Mouse (Mus musculus): ENCODE results near the gene Ngrn. TPM values are rescaled to one million over a fixed set of nuclear protein-coding genes. Genes with fewer than 3 reads are reported as not detected.

Ngrn gene
- polyA plus RNA-seq (2015; fragmentation: Nextera tagmentation; extraction: Ambion mirVana), result 49.3 and 50.8 TPM in 2 replicates

GRCm38 (mm10) chr7:80260625-80261371 is at the start of gene Ngrn:
Gene Ngrn (plus strand): TSS chr7:80261215.
- 25% methylated on average over 40 of the region's 40 CpGs for WGBS
- peak within 1 kb of the TSS; percentile 85 for H3K9ac ChIP-seq

DNA sequence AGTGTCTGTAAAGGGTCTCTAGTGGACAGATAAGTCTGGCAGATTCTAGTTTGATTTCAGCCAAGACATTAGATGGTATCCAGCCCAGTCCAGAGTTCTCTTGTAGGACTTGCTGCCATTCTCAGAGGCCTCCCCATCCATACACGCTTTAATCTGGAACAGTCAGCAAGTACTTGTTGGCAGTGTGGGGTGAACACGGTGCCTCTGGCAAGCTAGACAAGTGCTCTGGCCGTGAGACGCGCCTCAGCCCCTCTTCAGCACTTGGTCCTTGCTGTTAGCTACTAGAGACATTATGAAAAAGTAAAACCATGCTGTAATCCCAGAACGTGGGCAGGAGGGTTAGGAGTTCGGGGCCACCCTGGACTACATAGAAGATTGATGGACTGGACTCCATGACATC is 47.4 kb upstream of the Ngrn start:
- Histone ChIP-seq H3K4me2 (replicated peaks) (no peak overlapping the region), H3K4me3 (no peak overlapping the region), H3K9me3 (no peaks in the 10 kb centered on the region), H3K36me3 (peaks cover 51% of the 10 kb centered on the region), H3K4me1 (peaks cover 17% of the 10 kb centered on the region), H3K27me3 (no peaks in the 10 kb centered on the region), H3K9ac (no peak overlapping the region), H3K27ac (no peak overlapping the region)
- 89% methylated on average over 7 of the region's 7 CpGs for whole genome bisulfite sequencing
- ATAC-seq (ENCODE audit: low FRiP score, low read depth), result no peak

More at GRCm38 (mm10) chr7:80260625-80261371, at the start of gene Ngrn:
- Histone ChIP-seq H3K4me1 (peaks cover 13% of the 10 kb centered on the region), H3K27ac (peak within 1 kb of the TSS; percentile 56; the same call in 1 of the 2 replicates), H3K4me2 (replicated peaks) (peak within 1 kb of the TSS; percentile 85), H3K36me3 (peaks cover 26% of the 10 kb centered on the region), H3K27me3 (peaks cover 31% of the 10 kb centered on the region), H3K4me3 (peak within 1 kb of the TSS; percentile 89), H3K9me3 (no peaks in the 10 kb centered on the region)
- ATAC-seq (ENCODE audit: low FRiP score, low read depth), result peak; percentile 93

- no peaks in the 10 kb centered on the region for H3K9me3 ChIP-seq
- H3K4me2 ChIP-seq (replicated peaks), result no peak overlapping the region
- peaks cover 60% of the 10 kb centered on the region for H3K36me3 ChIP-seq
- H3K9ac ChIP-seq, result no peak overlapping the region
- H3K27ac ChIP-seq, result no peak overlapping the region; the same call in 1 of the 2 replicates
- WGBS, result 75% methylated on average over 8 of the region's 8 CpGs
- no peaks in the 10 kb centered on the region for H3K27me3 ChIP-seq
- H3K4me1 ChIP-seq, result peaks cover 9% of the 10 kb centered on the region; the same call in 1 of the 2 replicates
- ATAC-seq (ENCODE audit: low FRiP score, low read depth), result no peak
- H3K4me3 ChIP-seq, result no peak overlapping the region
These were observed 46.6 kb upstream of the Ngrn start for GRCm38 (mm10) chr7:80214459-80214858.

- Histone ChIP-seq H3K4me2 (replicated peaks) (no peak overlapping the region), H3K27me3 (no peaks in the 10 kb centered on the region), H3K9me3 (no peaks in the 10 kb centered on the region), H3K36me3 (peaks cover 69% of the 10 kb centered on the region), H3K9ac (peak overlapping the region; percentile 26; the same call in 1 of the 2 replicates), H3K4me3 (no peak overlapping the region), H3K4me1 (peaks cover 5% of the 10 kb centered on the region; the same call in 1 of the 2 replicates), H3K27ac (peak overlapping the region; percentile 17; the same call in 1 of the 2 replicates)
- WGBS, result 28% methylated on average over 4 of the region's 4 CpGs
- peak; percentile 73 for ATAC-seq (ENCODE audit: low FRiP score, low read depth)
These were observed 45.6 kb upstream of the Ngrn start for GRCm38 (mm10) chr7:80215398-80215797.

DNA sequence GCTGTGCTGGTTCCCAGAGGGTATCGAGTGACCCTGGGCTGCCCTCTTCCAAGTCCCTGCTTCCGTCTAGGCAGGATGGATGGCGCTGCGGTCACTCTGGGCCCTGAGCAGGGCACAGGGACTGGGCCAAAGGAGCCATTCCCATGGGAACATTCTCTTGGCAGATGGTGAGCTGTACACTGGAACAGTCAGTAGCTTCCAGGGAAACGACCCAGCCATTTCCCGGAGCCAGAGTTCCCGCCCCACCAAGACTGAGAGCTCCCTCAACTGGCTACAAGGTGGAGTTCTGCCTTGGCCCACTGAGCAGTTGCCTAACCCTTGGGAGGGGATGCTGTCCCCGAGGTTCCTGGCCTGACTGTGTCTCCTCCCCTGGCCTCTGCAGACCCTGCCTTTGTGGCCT is 44.4 kb upstream of the Ngrn start:
- Histone ChIP-seq H3K27me3 (no peaks in the 10 kb centered on the region), H3K9me3 (no peaks in the 10 kb centered on the region), H3K4me3 (no peak overlapping the region), H3K36me3 (peaks cover 81% of the 10 kb centered on the region), H3K4me2 (replicated peaks) (no peak overlapping the region), H3K27ac (no peak overlapping the region), H3K4me1 (peaks cover 5% of the 10 kb centered on the region; the same call in 1 of the 2 replicates), H3K9ac (no peak overlapping the region)
- 0 out of 2 replicates have a peak, but pooled peaks have one; percentile 37 for ATAC-seq (ENCODE audit: low FRiP score, low read depth)
- 83% methylated on average over 8 of the region's 8 CpGs for WGBS

- H3K9ac ChIP-seq, result no peak overlapping the region
- H3K4me1 ChIP-seq, result peaks cover 5% of the 10 kb centered on the region; the same call in 1 of the 2 replicates
- no peak overlapping the region for H3K27ac ChIP-seq
- WGBS, result 93% methylated on average over 9 of the region's 9 CpGs
- no peak for ATAC-seq (ENCODE audit: low FRiP score, low read depth)
- no peak overlapping the region for H3K4me2 ChIP-seq (replicated peaks)
- H3K27me3 ChIP-seq, result no peaks in the 10 kb centered on the region
- H3K36me3 ChIP-seq, result peaks cover 84% of the 10 kb centered on the region
- no peaks in the 10 kb centered on the region for H3K9me3 ChIP-seq
- no peak overlapping the region for H3K4me3 ChIP-seq
These were observed 42.3 kb upstream of the Ngrn start for GRCm38 (mm10) chr7:80218666-80219065.

DNA sequence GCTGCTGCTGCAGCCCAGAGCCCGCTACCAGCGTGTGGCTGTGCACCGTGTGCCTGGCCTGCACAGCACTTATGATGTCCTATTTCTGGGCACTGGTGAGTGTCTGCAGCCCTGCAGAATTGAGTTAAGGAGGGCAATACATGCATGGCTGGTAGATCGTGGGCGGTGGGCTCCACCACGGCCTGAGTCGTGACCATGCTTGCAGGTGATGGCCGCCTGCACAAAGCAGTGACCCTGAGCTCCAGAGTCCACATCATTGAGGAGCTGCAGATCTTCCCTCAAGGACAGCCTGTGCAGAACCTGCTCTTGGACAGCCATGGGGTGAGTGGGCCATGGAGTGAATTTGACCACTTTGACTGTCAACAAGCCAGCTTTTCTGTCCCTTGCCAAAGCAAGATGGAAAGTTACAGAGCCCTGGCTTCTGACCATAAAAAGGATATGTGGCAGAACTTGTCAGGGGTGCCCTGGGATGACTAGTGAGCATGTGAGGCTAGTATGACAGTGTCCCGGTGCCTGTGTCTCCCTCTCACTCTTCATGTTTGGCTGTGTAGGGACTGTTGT is 40.7 kb upstream of the Ngrn start:
- Histone ChIP-seq H3K4me1 (no peaks in the 10 kb centered on the region), H3K9me3 (no peaks in the 10 kb centered on the region), H3K27ac (no peak overlapping the region), H3K4me2 (replicated peaks) (no peak overlapping the region), H3K9ac (no peak overlapping the region), H3K27me3 (no peaks in the 10 kb centered on the region), H3K36me3 (peaks cover 92% of the 10 kb centered on the region), H3K4me3 (no peak overlapping the region)
- no peak for ATAC-seq (ENCODE audit: low FRiP score, low read depth)
- WGBS, result 97% methylated on average over 9 of the region's 9 CpGs

DNA sequence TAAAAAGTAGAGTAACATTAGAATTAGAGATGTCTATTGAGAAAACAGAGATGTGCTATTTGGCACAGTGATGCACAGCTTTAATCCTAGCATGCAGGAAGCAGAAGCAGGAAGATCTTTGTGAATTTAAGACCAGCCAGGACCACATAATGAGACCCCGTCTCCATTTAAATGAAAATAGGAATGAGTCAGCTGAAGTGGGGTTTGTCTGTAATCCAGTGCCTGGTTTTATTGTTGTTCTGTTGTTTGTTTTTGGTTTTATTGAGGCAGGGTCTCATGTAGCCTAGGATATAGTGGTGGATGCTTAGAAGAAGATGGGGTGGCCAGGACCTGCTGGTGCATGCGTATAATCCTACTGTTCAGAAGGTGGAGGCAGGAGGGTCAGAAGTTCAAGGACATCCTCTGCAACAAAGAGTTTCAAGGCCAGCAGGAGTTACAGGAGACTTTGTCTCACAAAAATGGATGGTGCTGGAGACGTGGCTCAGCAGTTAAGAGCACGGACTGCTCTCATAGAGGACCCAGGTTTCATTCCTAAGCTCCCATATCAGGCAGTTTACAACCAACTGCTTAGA is 39.8 kb upstream of the Ngrn start:
- no peaks in the 10 kb centered on the region for H3K9me3 ChIP-seq

GRCm38 (mm10) chr7:80227065-80227464 is 34.0 kb upstream of the Ngrn start:
- no peak overlapping the region for H3K4me3 ChIP-seq
- H3K9ac ChIP-seq, result no peak overlapping the region
- no peaks in the 10 kb centered on the region for H3K9me3 ChIP-seq
- H3K4me2 ChIP-seq (replicated peaks), result no peak overlapping the region
- ATAC-seq (ENCODE audit: low FRiP score, low read depth), result no peak
- H3K27me3 ChIP-seq, result peaks cover 3% of the 10 kb centered on the region; the same call in 1 of the 2 replicates
- H3K27ac ChIP-seq, result no peak overlapping the region
- peaks cover 11% of the 10 kb centered on the region for H3K4me1 ChIP-seq
- peaks cover 58% of the 10 kb centered on the region for H3K36me3 ChIP-seq
- 95% methylated on average over 4 of the region's 4 CpGs for WGBS

More for the DNA sequence above, 39.8 kb upstream of the Ngrn start:
- no peak overlapping the region for H3K27ac ChIP-seq
- H3K9ac ChIP-seq, result no peak overlapping the region
- 91% methylated on average over 4 of the region's 4 CpGs for WGBS
- H3K4me3 ChIP-seq, result no peak overlapping the region
- ATAC-seq (ENCODE audit: low FRiP score, low read depth), result no peak
- no peaks in the 10 kb centered on the region for H3K4me1 ChIP-seq
- peaks cover 89% of the 10 kb centered on the region for H3K36me3 ChIP-seq
- no peaks in the 10 kb centered on the region for H3K27me3 ChIP-seq
- no peak overlapping the region for H3K4me2 ChIP-seq (replicated peaks)

GRCm38 (mm10) chr7:80230196-80230595 is 30.8 kb upstream of the Ngrn start:
- no peak for ATAC-seq (ENCODE audit: low FRiP score, low read depth)
- Histone ChIP-seq H3K9ac (no peak overlapping the region), H3K36me3 (peaks cover 32% of the 10 kb centered on the region), H3K27me3 (peaks cover 3% of the 10 kb centered on the region; the same call in 1 of the 2 replicates), H3K4me3 (no peak overlapping the region), H3K27ac (no peak overlapping the region), H3K9me3 (no peaks in the 10 kb centered on the region), H3K4me2 (replicated peaks) (no peak overlapping the region), H3K4me1 (peaks cover 21% of the 10 kb centered on the region)
- WGBS, result 58% methylated on average over 6 of the region's 6 CpGs

- peaks cover 3% of the 10 kb centered on the region; the same call in 1 of the 2 replicates for H3K27me3 ChIP-seq
- H3K4me3 ChIP-seq, result peak overlapping the region; percentile 69
- H3K27ac ChIP-seq, result no peak overlapping the region; the same call in 1 of the 2 replicates
- H3K4me1 ChIP-seq, result peaks cover 25% of the 10 kb centered on the region
- H3K36me3 ChIP-seq, result peaks cover 22% of the 10 kb centered on the region
- peak overlapping the region; percentile 74 for H3K9ac ChIP-seq
- ATAC-seq (ENCODE audit: low FRiP score, low read depth), result peak; percentile 14; the same call in 1 of the 2 replicates
- H3K9me3 ChIP-seq, result no peaks in the 10 kb centered on the region
- WGBS, result 1% methylated on average over 29 of the region's 29 CpGs
- H3K4me2 ChIP-seq (replicated peaks), result peak overlapping the region; percentile 91
These were observed 29.0 kb upstream of the Ngrn start for GRCm38 (mm10) chr7:80231971-80232488.
